ENCODE assay signal across 8 mouse cellular contexts in genomic region chr13:75839719-75840481, GRCm38 (mm10). TPM values are rescaled to one million over a fixed set of nuclear protein-coding genes. Genes with fewer than 3 reads are reported as not detected.
A peak's percentile ranks its signal among the peaks of the same experiment; 100 is the strongest.
DNase-seq lines count a peak whose midpoint lies in the region; ATAC-seq lines count a peak whose summit lies in the region.

TSS of gene Glrx (plus strand) at chr13:75839868.

- H3K4me1 ChIP-seq in intestine, embryonic 14.5 days (replicated peaks; ENCODE audit: control insufficient read depth, insufficient read depth, low read length), result peaks cover 19% of the 10 kb centered on the region

- peak within 1 kb of the TSS; percentile 52 for H3K9ac ChIP-seq in intestine, embryonic 14.5 days (ENCODE audit: low read length)

- no peaks in the 10 kb centered on the region for H3K9me3 ChIP-seq in intestine, embryonic 14.5 days (ENCODE audit: control insufficient read depth, low read length)

- peak; percentile 91 for DNase-seq in adrenal gland, adult 2 months
- DNase-seq in embryo, embryonic 11.5 days (ENCODE audit: low read depth, low spot score), result peak; percentile 46
- peak; percentile 47 to 59 for DNase-seq in gastrocnemius, postnatal 36 days
- DNase-seq in intestine, embryonic 14.5 days (ENCODE audit: low spot score), result peak; percentile 82
- DNase-seq in left cerebral cortex, postnatal 10 days (ENCODE audit: extremely low spot score in 1 of 2, low spot score in 2 of 2), result peak; percentile 77 to 82
- DNase-seq in right cerebral cortex, postnatal 14 days, result peak; percentile 57
- peak; percentile 65 to 79 for DNase-seq in urinary bladder, postnatal 36 days (ENCODE audit: low spot score in 2 of 2)

- ATAC-seq in intestine, embryonic 14.5 days (replicated peaks; ENCODE audit: low FRiP score, low TSS enrichment, low read depth), result peak; percentile 80
- ATAC-seq in megakaryocyte progenitor cell, adult 5-6 weeks (replicated peaks; ENCODE audit: poor library complexity), result peak; percentile 84

- no peaks in the 10 kb centered on the region for H3K36me3 ChIP-seq in intestine, embryonic 14.5 days (ENCODE audit: control insufficient read depth, insufficient read depth, low read length)

- peak within 1 kb of the TSS; percentile 57 for H3K4me2 ChIP-seq in intestine, embryonic 14.5 days (ENCODE audit: low read length)

- peak within 1 kb of the TSS; percentile 68 for H3K4me3 ChIP-seq in intestine, embryonic 14.5 days (ENCODE audit: low read depth, low read length)

- H3K27ac ChIP-seq in intestine, embryonic 14.5 days (ENCODE audit: low read depth), result peak within 1 kb of the TSS; percentile 80

- no peaks in the 10 kb centered on the region for H3K27me3 ChIP-seq in intestine, embryonic 14.5 days (replicated peaks; ENCODE audit: control insufficient read depth, insufficient read depth, low read length)

- under 1% methylated on average over 12 of the region's 12 CpGs for WGBS in intestine, embryonic 14.5 days

- intact Hi-C loops in gastrocnemius, postnatal 36 days (cut with DNase I), result no loop called here
- intact Hi-C loops in left cerebral cortex, postnatal 10 days (cut with DNase I), result no loop called here

RNA-seq across cellular contexts. Expression of gene Glrx, which starts in this region (rescaled TPM):
- total RNA-seq in adrenal gland, adult 2 months (2021), result 10 to 100 TPM; 25.9 to 30.0 TPM
- 6.3 and 7.6 TPM in 2 replicates for polyA plus RNA-seq in adrenal gland, adult 2 months (2012; rRNA removed)
- total RNA-seq in gastrocnemius, postnatal 36 days (2021), result 10 to 100 TPM; 31.7 to 34.9 TPM
- polyA plus RNA-seq in intestine, embryonic 14.5 days (2014; fragmentation: Nextera tagmentation; extraction: Ambion mirVana), result 90.5 and 93.5 TPM in 2 replicates
- 10 to 100 TPM; 63.9 to 69.9 TPM for total RNA-seq in left cerebral cortex, postnatal 10 days (2021)
- 225 and 237 TPM in 2 replicates for total RNA-seq in megakaryocyte progenitor cell, adult 5-6 weeks (2015)
- total RNA-seq in megakaryocyte progenitor cell, adult 5-6 weeks (2017), result 116 and 123 TPM in 2 replicates

Comparison
In these comparisons a context has a peak if more than half of its experiments do, and no peak if none do; other contexts are left out.
1. Peak in every context shown above with its lines: DNase-seq, ATAC-seq, H3K4me3 ChIP-seq and H3K27ac ChIP-seq.
2. RNA of gene Glrx (polyA plus RNA-seq): 90.5 to 93.5 TPM in intestine, embryonic 14.5 days; 6.3 to 7.6 TPM in adrenal gland, adult 2 months; every median in the first group is over 10 times any median in the second.